Mouse (Mus musculus) embryonic fibroblast, embryonic 13.5 days (primary cell): Measurements from ENCODE around the gene Tmbim1.

ENCODE experiments used
- CTCF ChIP-seq: IDR thresholded peaks from 2 replicates; pipeline ENCODE4 v1.5.1; 2011; ENCODE audit warnings: mild to moderate bottlenecking, control low read depth, low read length, moderate library complexity, borderline replicate concordance; ENCODE audit not compliant: insufficient read depth
- POLR2A ChIP-seq: IDR thresholded peaks from 2 replicates; pipeline ENCODE4 v1.6.1; 2011; ENCODE audit warnings: low read depth, mild to moderate bottlenecking, control low read depth, low read length, moderate library complexity

- no peak for TF ChIP-seq CTCF
- no peak for TF ChIP-seq POLR2A
Measured at GRCm38 (mm10) chr1:74294090-74294643, 11.3 kb downstream of the Tmbim1 start.
